Mouse (Mus musculus) frontal cortex, postnatal 36 days (tissue): ENCODE data around the gene Kcnk5.

Experiments
- DNase-seq, 2 experiments: peaks; one replicate each; pipeline ENCODE4 v3.0.0; 2022; ENCODE audit warnings: low spot score in 2 of 2

Kcnk5 gene

GRCm38 (mm10) chr14:20201066-20201683 lies 19.6 kb upstream of the Kcnk5 start:
- no peak for DNase-seq

GRCm38 (mm10) chr14:20193103-20193715 lies 11.6 kb upstream of the Kcnk5 start:
- no peak for DNase-seq

- DNase-seq = no peak
These were observed 9.6 kb upstream of the Kcnk5 start for GRCm38 (mm10) chr14:20191136-20191735.

GRCm38 (mm10) chr14:20189751-20190150 lies 8.1 kb upstream of the Kcnk5 start:
- no peak for DNase-seq

GRCm38 (mm10) chr14:20185426-20185825 lies 3.8 kb upstream of the Kcnk5 start:
- no peak for DNase-seq

GRCm38 (mm10) chr14:20183701-20184100 lies 2.1 kb upstream of the Kcnk5 start:
- DNase-seq = no peak

- no peak for DNase-seq
These were observed 987 bp upstream of the Kcnk5 start for GRCm38 (mm10) chr14:20182596-20182995.

GRCm38 (mm10) chr14:20180751-20181162 lies 852 bp downstream of the Kcnk5 start:
- DNase-seq = no peak

GRCm38 (mm10) chr14:20180304-20180703 lies 1.3 kb downstream of the Kcnk5 start:
- DNase-seq = no peak

- no peak for DNase-seq
These were observed 1.8 kb downstream of the Kcnk5 start for GRCm38 (mm10) chr14:20179731-20180280.

- DNase-seq = no peak
These were observed 2.5 kb downstream of the Kcnk5 start for GRCm38 (mm10) chr14:20179080-20179479.

- DNase-seq = no peak
These were observed 3.0 kb downstream of the Kcnk5 start for GRCm38 (mm10) chr14:20178593-20178992.

GRCm38 (mm10) chr14:20177494-20178123 lies 4.0 kb downstream of the Kcnk5 start:
- DNase-seq = no peak

GRCm38 (mm10) chr14:20175705-20176104 lies 5.9 kb downstream of the Kcnk5 start:
- no peak for DNase-seq

GRCm38 (mm10) chr14:20175114-20175513 lies 6.5 kb downstream of the Kcnk5 start:
- no peak for DNase-seq

GRCm38 (mm10) chr14:20174696-20175095 lies 6.9 kb downstream of the Kcnk5 start:
- no peak for DNase-seq

- DNase-seq = no peak
These were observed 7.6 kb downstream of the Kcnk5 start for GRCm38 (mm10) chr14:20173873-20174490.

GRCm38 (mm10) chr14:20172924-20173323 lies 8.7 kb downstream of the Kcnk5 start:
- DNase-seq = no peak

- no peak for DNase-seq
These were observed 9.1 kb downstream of the Kcnk5 start for GRCm38 (mm10) chr14:20172509-20172908.

- DNase-seq = no peak
These were observed 9.8 kb downstream of the Kcnk5 start for GRCm38 (mm10) chr14:20171840-20172239.

- no peak for DNase-seq
These were observed 12.4 kb downstream of the Kcnk5 start for GRCm38 (mm10) chr14:20169251-20169650.

- DNase-seq = no peak
These were observed 13.1 kb downstream of the Kcnk5 start for GRCm38 (mm10) chr14:20168478-20168877.
